In the genomic region with DNA sequence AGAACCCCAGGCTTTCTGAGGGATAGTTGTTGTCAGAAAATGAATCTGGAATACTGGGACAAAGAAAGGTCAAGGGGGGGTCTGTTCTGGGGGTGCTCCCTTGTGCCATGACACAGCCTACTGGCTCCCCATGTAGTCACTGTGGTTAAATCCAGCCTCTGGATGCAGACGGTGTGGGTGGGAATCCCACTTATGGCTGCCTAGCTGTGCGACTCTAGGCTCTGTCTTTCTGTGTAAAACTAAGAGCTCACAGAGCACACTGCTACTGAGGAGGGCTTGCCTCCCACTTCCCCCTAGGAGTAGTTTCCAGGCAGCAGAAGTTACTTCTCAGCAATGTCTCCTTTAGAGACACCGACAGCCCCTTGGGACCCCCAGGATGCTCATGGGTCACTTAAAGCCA, we compare ENCODE assay signal across 20 mouse cellular contexts. TPM values are rescaled to one million over a fixed set of nuclear protein-coding genes. Genes with fewer than 3 reads are reported as not detected.
DNase-seq lines count a peak whose midpoint lies in the region; ATAC-seq and TF ChIP-seq lines count a peak whose summit lies in the region.
"Had no signal": no experiment of that assay in that cellular context is flagged by ENCODE, and none has a peak within 500 bp of the region (broad histone marks: within the 10 kb centered on the region; RNA-seq: fewer than 3 reads in every experiment).

No protein-coding gene starts in this region.

- H3K4me1 ChIP-seq in liver, adult 2 months (ENCODE audit: control insufficient read depth, insufficient read depth, low read length), result peaks cover 27% of the 10 kb centered on the region
- H3K4me1 ChIP-seq in liver, embryonic 11.5 days (replicated peaks; ENCODE audit: control insufficient read depth, insufficient read depth, low read length), result peaks cover 79% of the 10 kb centered on the region
- H3K4me1 ChIP-seq in small intestine, adult 2 months (ENCODE audit: control insufficient read depth, insufficient read depth, insufficient read length, low read length), result peaks cover 52% of the 10 kb centered on the region
- peaks cover 17% of the 10 kb centered on the region for H3K4me1 ChIP-seq in midbrain, embryonic 16.5 days (ENCODE audit: control insufficient read depth, insufficient read depth, low read length)
- no peaks in the 10 kb centered on the region for H3K4me1 ChIP-seq in cerebellum, adult 2 months (ENCODE audit: control insufficient read depth, insufficient read depth, low read length)

- ATAC-seq in liver, embryonic 11.5 days (replicated peaks; ENCODE audit: low FRiP score), result no peak
- ATAC-seq in midbrain, embryonic 16.5 days, result no peak
- ATAC-seq: hindbrain, postnatal 0 days had no signal

- H3K36me3 ChIP-seq in liver, adult 2 months (ENCODE audit: control insufficient read depth, insufficient read depth, low read length), result no peaks in the 10 kb centered on the region
- no peaks in the 10 kb centered on the region for H3K36me3 ChIP-seq in liver, embryonic 11.5 days (ENCODE audit: control insufficient read depth, insufficient read depth, low read length)
- peaks cover 3% of the 10 kb centered on the region for H3K36me3 ChIP-seq in small intestine, adult 2 months (ENCODE audit: control insufficient read depth, insufficient read depth, low read length)
- no peaks in the 10 kb centered on the region for H3K36me3 ChIP-seq in midbrain, embryonic 16.5 days (ENCODE audit: control insufficient read depth, insufficient read depth, low read length)
- H3K36me3 ChIP-seq: forebrain, embryonic 10.5 days; G1E; heart, embryonic 12.5 days; limb, embryonic 10.5 days; midbrain, embryonic 10.5 days; neural tube, embryonic 12.5 days had no signal

- no peaks in the 10 kb centered on the region for H3K9me3 ChIP-seq in liver, embryonic 11.5 days (ENCODE audit: control insufficient read depth, low read length)
- H3K9me3 ChIP-seq in midbrain, embryonic 16.5 days (replicated peaks; ENCODE audit: control insufficient read depth, low read length, poor library complexity, severe bottlenecking), result no peaks in the 10 kb centered on the region
- H3K9me3 ChIP-seq: limb, embryonic 10.5 days; neural tube, embryonic 12.5 days had no signal

- H3K9ac ChIP-seq in liver, adult 2 months (ENCODE audit: low read depth, low read length), result no peak overlapping the region
- no peak overlapping the region for H3K9ac ChIP-seq in liver, embryonic 11.5 days (ENCODE audit: low read depth, low read length)
- no peak overlapping the region for H3K9ac ChIP-seq in midbrain, embryonic 16.5 days (ENCODE audit: low read depth, low read length)
- H3K9ac ChIP-seq: heart, embryonic 12.5 days; neural tube, embryonic 12.5 days had no signal

- no peak for TF ChIP-seq CTCF in liver, adult 2 months (IDR thresholded peaks at IDR 0.05; ENCODE audit: low read depth, low read length)
- TF ChIP-seq CTCF in small intestine, adult 2 months (IDR thresholded peaks at IDR 0.05; ENCODE audit: extremely low read depth, insufficient read length, insufficient replicate concordance, low read depth, low read length), result no peak
- TF ChIP-seq CTCF in cerebellum, adult 2 months (IDR thresholded peaks at IDR 0.05; ENCODE audit: borderline replicate concordance, insufficient read depth, low read depth, low read length), result no peak

- 96% methylated on average over 3 of the region's 3 CpGs for WGBS in liver, adult 2 months
- WGBS in liver, embryonic 11.5 days, result 83% methylated on average over 3 of the region's 3 CpGs
- 69% methylated on average over 3 of the region's 3 CpGs for WGBS in small intestine, adult 2 months
- 91% methylated on average over 3 of the region's 3 CpGs for WGBS in midbrain, embryonic 16.5 days
- WGBS in cerebellum, adult 2 months, result 76% methylated on average over 3 of the region's 3 CpGs

- no peak overlapping the region for H3K4me3 ChIP-seq in liver, adult 2 months (ENCODE audit: insufficient read depth, low read depth, low read length)
- H3K4me3 ChIP-seq in liver, embryonic 11.5 days (ENCODE audit: low read depth, low read length), result no peak overlapping the region
- no peak overlapping the region for H3K4me3 ChIP-seq in small intestine, adult 2 months (ENCODE audit: low read depth, low read length)
- H3K4me3 ChIP-seq in midbrain, embryonic 16.5 days (ENCODE audit: low read depth, low read length), result no peak overlapping the region
- H3K4me3 ChIP-seq in cerebellum, adult 2 months (replicated peaks; ENCODE audit: insufficient read depth, low read depth, low read length), result no peak overlapping the region
- H3K4me3 ChIP-seq: forebrain, embryonic 10.5 days; heart, embryonic 12.5 days; limb, embryonic 10.5 days; midbrain, embryonic 10.5 days; neural tube, embryonic 12.5 days had no signal

- H3K4me2 ChIP-seq in liver, embryonic 11.5 days, result no peak overlapping the region
- H3K4me2 ChIP-seq in midbrain, embryonic 16.5 days (ENCODE audit: low read length), result no peak overlapping the region
- H3K4me2 ChIP-seq: heart, embryonic 12.5 days; neural tube, embryonic 12.5 days had no signal

- H3K27me3 ChIP-seq in liver, adult 2 months (ENCODE audit: control insufficient read depth, insufficient read depth, low read length), result no peaks in the 10 kb centered on the region
- no peaks in the 10 kb centered on the region for H3K27me3 ChIP-seq in liver, embryonic 11.5 days (replicated peaks; ENCODE audit: control insufficient read depth, insufficient read depth, low read length)
- no peaks in the 10 kb centered on the region for H3K27me3 ChIP-seq in small intestine, adult 2 months (ENCODE audit: control insufficient read depth, insufficient read depth, low read length)
- H3K27me3 ChIP-seq in midbrain, embryonic 16.5 days (ENCODE audit: control insufficient read depth, insufficient read depth, low read depth, low read length), result peaks cover 22% of the 10 kb centered on the region
- H3K27me3 ChIP-seq in cerebellum, adult 2 months (ENCODE audit: control insufficient read depth, insufficient read depth, low read length), result no peaks in the 10 kb centered on the region

- H3K27ac ChIP-seq in liver, adult 2 months (replicated peaks; ENCODE audit: insufficient read depth, low read depth, low read length), result peak overlapping the region; percentile 22; the same call in 1 of the 2 replicates
- H3K27ac ChIP-seq in liver, embryonic 11.5 days (ENCODE audit: low read depth, low read length), result peak overlapping the region; percentile 67
- peak overlapping the region; percentile 76 for H3K27ac ChIP-seq in small intestine, adult 2 months (ENCODE audit: insufficient read depth, low read depth, low read length)
- no peak overlapping the region for H3K27ac ChIP-seq in midbrain, embryonic 16.5 days (ENCODE audit: low read length)
- H3K27ac ChIP-seq in cerebellum, adult 2 months (ENCODE audit: insufficient read depth, low read length), result no peak overlapping the region
- H3K27ac ChIP-seq: forebrain, embryonic 10.5 days; hindbrain, postnatal 0 days; limb, embryonic 10.5 days; midbrain, embryonic 10.5 days; neural tube, embryonic 12.5 days had no signal

- no peak for TF ChIP-seq POLR2A in liver, adult 2 months (IDR thresholded peaks at IDR 0.05; ENCODE audit: extremely low read depth, insufficient read depth, low read length)
- TF ChIP-seq POLR2A in small intestine, adult 2 months (IDR thresholded peaks at IDR 0.05; ENCODE audit: low read depth, low read length), result no peak
- TF ChIP-seq POLR2A in cerebellum, adult 2 months (IDR thresholded peaks at IDR 0.05; ENCODE audit: borderline replicate concordance, insufficient read depth, low read length), result no peak

- DNase-seq in liver, adult 2 months (ENCODE audit: extremely low read depth, low read depth, low spot score), result no peak
- DNase-seq in liver, result no peak
- DNase-seq in brain, adult 2 months (ENCODE audit: low read depth, low spot score), result peak; percentile 68
- no peak for DNase-seq in liver, embryonic 11.5 days (ENCODE audit: low spot score)
- DNase-seq in cerebellum, adult 2 months, result no peak
- DNase-seq: adrenal gland, adult 2 months; cerebellum, adult 8-10 months; gastrocnemius, postnatal 25 days; thymus, postnatal 25 days had no signal

- no peaks in the 10 kb centered on the region for H3K79me2 ChIP-seq in liver, adult 2 months (ENCODE audit: control insufficient read depth, insufficient read depth, low read length)

RNA-seq across cellular contexts. Expression of gene Tnfaip2, which starts 6.1 kb away (rescaled TPM):
- 10.0 and 14.6 TPM in 2 replicates for total RNA-seq in liver, adult 2 months (2014; rRNA removed)
- 28.9 and 29.1 TPM in 2 replicates for polyA plus RNA-seq in liver, adult 2 months (2012; rRNA removed)
- 107 TPM in 2 replicates for polyA plus RNA-seq in liver, embryonic 11.5 days (2014; fragmentation: Nextera tagmentation; extraction: Ambion mirVana)
- polyA plus RNA-seq in small intestine, adult 2 months (2012; rRNA removed), result 10.2 and 16.4 TPM in 2 replicates
- 0.31 and 0.79 TPM in 2 replicates for polyA plus RNA-seq in midbrain, embryonic 16.5 days (2015; fragmentation: Nextera tagmentation; extraction: Ambion mirVana)
- 0.87 and 1.2 TPM in 2 replicates for polyA plus RNA-seq in cerebellum, adult 2 months (2012; rRNA removed)

RNA-seq across cellular contexts. Expression of gene Exoc3l4, which starts 19.4 kb away (rescaled TPM):
- 1.0 and 1.2 TPM in 2 replicates for total RNA-seq in liver, adult 2 months (2014; rRNA removed)
- 3.0 and 3.4 TPM in 2 replicates for polyA plus RNA-seq in liver, adult 2 months (2012; rRNA removed)
- 18.6 and 20.4 TPM in 2 replicates for polyA plus RNA-seq in liver, embryonic 11.5 days (2014; fragmentation: Nextera tagmentation; extraction: Ambion mirVana)
- 356 and 552 TPM in 2 replicates for polyA plus RNA-seq in small intestine, adult 2 months (2012; rRNA removed)
- polyA plus RNA-seq in midbrain, embryonic 16.5 days (2015; fragmentation: Nextera tagmentation; extraction: Ambion mirVana), result 2.0 and 2.1 TPM in 2 replicates
- 6.5 and 10.0 TPM in 2 replicates for polyA plus RNA-seq in cerebellum, adult 2 months (2012; rRNA removed)
- total RNA-seq: monocyte, adult 5-6 weeks had no signal
- polyA plus RNA-seq: G1E had no signal

RNA-seq across cellular contexts. Expression of gene Lbhd2, which starts 29.6 kb away (rescaled TPM):
- not detected in 2 replicates for total RNA-seq in liver, adult 2 months (2014; rRNA removed)
- not detected in 2 replicates for polyA plus RNA-seq in liver, adult 2 months (2012; rRNA removed)
- polyA plus RNA-seq in liver, embryonic 11.5 days (2014; fragmentation: Nextera tagmentation; extraction: Ambion mirVana), result 0.36 TPM in 1 of 2 replicates, not detected in the other
- polyA plus RNA-seq in small intestine, adult 2 months (2012; rRNA removed), result not detected in 2 replicates
- 4.9 and 7.0 TPM in 2 replicates for polyA plus RNA-seq in midbrain, embryonic 16.5 days (2015; fragmentation: Nextera tagmentation; extraction: Ambion mirVana)
- 1.5 and 2.5 TPM in 2 replicates for polyA plus RNA-seq in cerebellum, adult 2 months (2012; rRNA removed)
- total RNA-seq: G1E; gastrocnemius, postnatal 25 days; heart, postnatal 4 days; monocyte, adult 5-6 weeks had no signal
- polyA plus RNA-seq: forebrain, embryonic 10.5 days; G1E; heart, embryonic 12.5 days; limb, embryonic 10.5 days; midbrain, embryonic 10.5 days had no signal

RNA-seq across cellular contexts. Expression of gene Gm266, which starts 49.5 kb away (rescaled TPM):
- total RNA-seq in liver, adult 2 months (2014; rRNA removed), result not detected in 2 replicates
- not detected in 2 replicates for polyA plus RNA-seq in liver, adult 2 months (2012; rRNA removed)
- 4.9 and 5.6 TPM in 2 replicates for polyA plus RNA-seq in liver, embryonic 11.5 days (2014; fragmentation: Nextera tagmentation; extraction: Ambion mirVana)
- 0.43 and 0.53 TPM in 2 replicates for polyA plus RNA-seq in small intestine, adult 2 months (2012; rRNA removed)
- 1.0 and 3.1 TPM in 2 replicates for polyA plus RNA-seq in midbrain, embryonic 16.5 days (2015; fragmentation: Nextera tagmentation; extraction: Ambion mirVana)
- 8.8 and 11.2 TPM in 2 replicates for polyA plus RNA-seq in cerebellum, adult 2 months (2012; rRNA removed)
- total RNA-seq: monocyte, adult 5-6 weeks had no signal
- polyA plus RNA-seq: G1E had no signal

RNA-seq across cellular contexts. Expression of gene Cdc42bpb, which starts 58.7 kb away (rescaled TPM):
- total RNA-seq in liver, adult 2 months (2014; rRNA removed), result 19.5 and 28.7 TPM in 2 replicates
- 96.3 and 122 TPM in 2 replicates for polyA plus RNA-seq in liver, adult 2 months (2012; rRNA removed)
- polyA plus RNA-seq in liver, embryonic 11.5 days (2014; fragmentation: Nextera tagmentation; extraction: Ambion mirVana), result 22.4 and 25.6 TPM in 2 replicates
- 190 and 472 TPM in 2 replicates for polyA plus RNA-seq in small intestine, adult 2 months (2012; rRNA removed)
- 39.9 and 40.2 TPM in 2 replicates for polyA plus RNA-seq in midbrain, embryonic 16.5 days (2015; fragmentation: Nextera tagmentation; extraction: Ambion mirVana)
- polyA plus RNA-seq in cerebellum, adult 2 months (2012; rRNA removed), result 176 and 177 TPM in 2 replicates
- total RNA-seq: G1E had no signal
- polyA plus RNA-seq: G1E had no signal

Comparison
In these comparisons a context has a peak if more than half of its experiments do, and no peak if none do; other contexts are left out.
1. H3K27ac ChIP-seq: peak in liver, adult 2 months (single experiment), liver, embryonic 11.5 days (single experiment) and small intestine, adult 2 months (single experiment); none in midbrain, embryonic 16.5 days (single experiment) and cerebellum, adult 2 months (single experiment).
2. RNA of gene Exoc3l4, which starts 19.4 kb away (polyA plus RNA-seq): 356 to 552 TPM in small intestine, adult 2 months; 18.6 to 20.4 TPM in liver, embryonic 11.5 days, 6.5 to 10.0 TPM in cerebellum, adult 2 months, 3.0 to 3.4 TPM in liver, adult 2 months and 2.0 to 2.1 TPM in midbrain, embryonic 16.5 days; every median in the first group is over 10 times any median in the second.